Mouse (Mus musculus) testis, adult 2 months (tissue): ENCODE measurements around the gene Gpc6.

Experiments
- CTCF ChIP-seq: fragments of 200-500 bp; IDR thresholded peaks from 2 replicates; pipeline ENCODE4 v1.5.1; 2012; ENCODE audit warnings: low read depth, mild to moderate bottlenecking, inconsistent platforms, low read length, moderate library complexity; ENCODE audit not compliant: control insufficient read depth, insufficient read depth, insufficient replicate concordance
- POLR2A ChIP-seq: fragments of 200-500 bp; IDR thresholded peaks from 2 replicates; pipeline ENCODE4 v1.6.1; 2012; ENCODE audit warnings: low read depth, mild to moderate bottlenecking, inconsistent platforms, low read length, moderate library complexity; ENCODE audit not compliant: control insufficient read depth

DNA sequence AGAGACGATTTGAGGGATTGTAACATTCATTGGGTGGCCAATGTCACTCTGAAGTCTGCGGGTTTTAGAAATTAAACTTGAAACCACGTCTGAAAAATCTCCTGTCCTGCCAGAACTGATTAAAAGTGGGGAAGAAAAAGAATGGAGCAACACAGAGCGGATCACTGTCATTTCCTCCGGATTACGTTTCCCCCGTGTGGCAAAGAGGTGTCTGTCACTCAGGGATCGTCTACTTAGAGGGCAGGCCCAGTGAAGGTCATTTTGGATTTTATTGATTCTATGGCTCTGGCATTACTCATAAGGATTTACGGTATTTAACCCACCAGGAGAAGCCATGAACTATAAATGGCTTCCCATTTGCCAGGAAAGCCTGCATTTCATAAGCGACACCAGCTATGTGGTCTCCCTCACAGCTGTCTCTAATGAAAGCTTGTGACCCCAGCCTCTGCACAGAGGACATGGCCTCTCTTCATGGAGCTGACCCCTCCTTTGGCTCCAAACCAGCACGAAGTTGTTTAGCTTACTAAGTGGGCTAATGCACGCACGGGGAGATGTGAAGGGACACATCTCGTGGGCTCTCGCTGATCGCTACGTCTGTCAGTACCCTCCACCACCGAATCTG lies 996.4 kb downstream of the Gpc6 start:
- TF ChIP-seq CTCF (no peak), POLR2A (no peak)
